Mouse (Mus musculus) CD8-positive naive resting alpha-beta T cell, adult 2 months (primary cell): ENCODE measurements around the gene Polr2b.

Experiments used
- DNase-seq, 2 experiments: peaks; one replicate each; pipeline ENCODE4 v3.0.0; 2022; ENCODE audit warnings: low read depth in 2 of 2, low spot score in 2 of 2

The Polr2b gene

GRCm38 (mm10) chr5:77292803-77293522 lies 17.0 kb upstream of the Polr2b start:
- DNase-seq: no peak

GRCm38 (mm10) chr5:77299486-77299885 lies 10.5 kb upstream of the Polr2b start:
- DNase-seq: no peak

GRCm38 (mm10) chr5:77301296-77301903 lies 8.5 kb upstream of the Polr2b start:
- no peak for DNase-seq

GRCm38 (mm10) chr5:77307821-77308553 lies 2.0 kb upstream of the Polr2b start:
- no peak for DNase-seq

GRCm38 (mm10) chr5:77309051-77309906 lies 668 bp upstream of the Polr2b start:
- peak; percentile 1 to 10 for DNase-seq

GRCm38 (mm10) chr5:77314206-77314605 lies 4.3 kb downstream of the Polr2b start:
- DNase-seq: no peak

- no peak for DNase-seq
Measured at GRCm38 (mm10) chr5:77314986-77315385, 5.0 kb downstream of the Polr2b start.

- no peak for DNase-seq
Measured at GRCm38 (mm10) chr5:77324936-77325335, 15.0 kb downstream of the Polr2b start.

- no peak for DNase-seq
Measured at GRCm38 (mm10) chr5:77330154-77330553, 20.2 kb downstream of the Polr2b start.

GRCm38 (mm10) chr5:77340033-77340432 lies 30.1 kb downstream of the Polr2b start:
- no peak for DNase-seq

- DNase-seq: no peak
Measured at GRCm38 (mm10) chr5:77348901-77349300, 39.0 kb downstream of the Polr2b start.

GRCm38 (mm10) chr5:77349971-77350658 lies 40.2 kb downstream of the Polr2b start:
- DNase-seq: no peak

- no peak for DNase-seq
Measured at GRCm38 (mm10) chr5:77351691-77352090, 41.7 kb downstream of the Polr2b start.

GRCm38 (mm10) chr5:77354361-77354787 lies 44.4 kb downstream of the Polr2b start:
- peak; percentile 62 to 69 for DNase-seq

GRCm38 (mm10) chr5:77355307-77356265 lies 45.6 kb downstream of the Polr2b start:
- DNase-seq: no peak

GRCm38 (mm10) chr5:77357405-77358149 lies 47.6 kb downstream of the Polr2b start:
- DNase-seq: peak; percentile 18 to 51

- no peak for DNase-seq
Measured at GRCm38 (mm10) chr5:77358347-77358746, 48.4 kb downstream of the Polr2b start.

GRCm38 (mm10) chr5:77359971-77360370 lies 50.0 kb downstream of the Polr2b start:
- no peak for DNase-seq

- DNase-seq: no peak
Measured at GRCm38 (mm10) chr5:77361006-77361405, 51.1 kb downstream of the Polr2b start.
